Mouse (Mus musculus): ENCODE measurements around the gene Cep78.

The Cep78 gene

GRCm38 (mm10) chr19:15908016-15908415 lies 76.8 kb downstream of the Cep78 start:
- no peak for DNase-seq (ENCODE audit: low read depth)
